Mouse (Mus musculus) small intestine, adult 2 months (tissue): ENCODE data around the gene Cst3. TPM values are rescaled to one million over a fixed set of nuclear protein-coding genes. Genes with fewer than 3 reads are reported as not detected.
A peak's percentile ranks its signal among the peaks of the same experiment; 100 is the strongest.

Experiments used
- H3K27ac ChIP-seq: fragments of 200-500 bp; 2 replicates; pipeline ENCODE4 v1.5.1; 2012; ENCODE audit warnings: low read depth, low read length, control low read depth, inconsistent platforms; ENCODE audit not compliant: insufficient read depth
- H3K27me3 ChIP-seq: fragments of 200-500 bp; 2 replicates; pipeline ENCODE4 v1.6.1; 2012; ENCODE audit warnings: mild to moderate bottlenecking, moderate library complexity, low read length, inconsistent platforms; ENCODE audit not compliant: control insufficient read depth, insufficient read depth
- H3K36me3 ChIP-seq: fragments of 200-500 bp; 2 replicates; pipeline ENCODE4 v1.6.1; 2012; ENCODE audit warnings: mild to moderate bottlenecking, low read length, control low read depth, inconsistent platforms; ENCODE audit not compliant: control insufficient read depth, insufficient read depth
- H3K4me1 ChIP-seq: fragments of 200-500 bp; 2 replicates; pipeline ENCODE4 v1.6.1; 2012; ENCODE audit warnings: low read length, inconsistent platforms, mixed read lengths; ENCODE audit not compliant: control insufficient read depth, insufficient read depth, insufficient read length
- H3K4me3 ChIP-seq: fragments of 200-500 bp; 2 replicates; pipeline ENCODE4 v1.5.1; 2012; ENCODE audit warnings: low read depth, mild to moderate bottlenecking, control low read depth, inconsistent platforms, low read length, moderate library complexity
- CTCF ChIP-seq: fragments of 200-500 bp; IDR thresholded peaks from 2 replicates; pipeline ENCODE4 v1.5.1; 2012; ENCODE audit warnings: low read depth, mild to moderate bottlenecking, control low read depth, inconsistent platforms, low read length, moderate library complexity, mixed read lengths; ENCODE audit not compliant: insufficient replicate concordance, insufficient read length; ENCODE audit errors: extremely low read depth
- POLR2A ChIP-seq: fragments of 200-500 bp; IDR thresholded peaks from 2 replicates; pipeline ENCODE4 v1.6.1; 2012; ENCODE audit warnings: low read depth, mild to moderate bottlenecking, control low read depth, inconsistent platforms, low read length, moderate library complexity
- WGBS: fragments of 180-500 bp; shearing (Covaris S2); methylation state at CpG from one replicate; pipeline ENCODE4 v1.1.7; 2018; 5-methylcytosine and 5-hydroxymethylcytosine counted together
- polyA plus RNA-seq: library from polyadenylated mRNA; depleted of rRNA; stranded (reverse); fragments of >200 nt; gene quantifications from 2 replicates; pipeline ENCODE4 v1.2.3, GENCODE M21; 2012

The Cst3 gene
- polyA plus RNA-seq, 1 experiment: 330 TPM

GRCm38 (mm10) chr2:148874617-148875334, 716 bp downstream of the Cst3 start:
- H3K4me1 ChIP-seq: peaks cover 11% of the 10 kb centered on the region; the same call in 1 of the 2 replicates
- peaks cover 4% of the 10 kb centered on the region for H3K36me3 ChIP-seq
- no peaks in the 10 kb centered on the region for H3K27me3 ChIP-seq
- H3K27ac ChIP-seq: peak overlapping the region; percentile 77
- under 1% methylated on average over 34 of the region's 34 CpGs for WGBS
- TF ChIP-seq CTCF: no peak
- no peak for TF ChIP-seq POLR2A
- H3K4me3 ChIP-seq: peak overlapping the region; percentile 92

- TF ChIP-seq POLR2A (no peak), CTCF (no peak)
- 34% methylated on average over 3 of the region's 3 CpGs for WGBS
- H3K27me3 ChIP-seq: no peaks in the 10 kb centered on the region
- H3K4me1 ChIP-seq: peaks cover 8% of the 10 kb centered on the region; the same call in 1 of the 2 replicates
- H3K4me3 ChIP-seq: peak overlapping the region; percentile 54
- H3K27ac ChIP-seq: peak overlapping the region; percentile 17; the same call in 1 of the 2 replicates
- H3K36me3 ChIP-seq: peaks cover 4% of the 10 kb centered on the region
These were observed 1.3 kb downstream of the Cst3 start for GRCm38 (mm10) chr2:148874224-148874616.

GRCm38 (mm10) chr2:148872860-148873259, 2.6 kb downstream of the Cst3 start:
- 55% methylated on average over 4 of the region's 4 CpGs for WGBS

GRCm38 (mm10) chr2:148870526-148870925, 5.0 kb downstream of the Cst3 start:
- H3K4me3 ChIP-seq: no peak overlapping the region
- peaks cover 6% of the 10 kb centered on the region; the same call in 1 of the 2 replicates for H3K4me1 ChIP-seq
- H3K36me3 ChIP-seq: peaks cover 4% of the 10 kb centered on the region
- 82% methylated on average over 3 of the region's 3 CpGs for WGBS
- no peaks in the 10 kb centered on the region for H3K27me3 ChIP-seq
- H3K27ac ChIP-seq: no peak overlapping the region
- TF ChIP-seq POLR2A (no peak), CTCF (no peak)

More at GRCm38 (mm10) chr2:148872860-148873259, 2.6 kb downstream of the Cst3 start:
- Histone ChIP-seq H3K4me3 (no peak overlapping the region), H3K36me3 (peaks cover 4% of the 10 kb centered on the region), H3K4me1 (peaks cover 8% of the 10 kb centered on the region; the same call in 1 of the 2 replicates), H3K27ac (peak overlapping the region; percentile 26), H3K27me3 (no peaks in the 10 kb centered on the region)
- no peak for TF ChIP-seq CTCF
- TF ChIP-seq POLR2A: no peak

GRCm38 (mm10) chr2:148868959-148869358, 6.5 kb downstream of the Cst3 start:
- no peak overlapping the region for H3K27ac ChIP-seq
- WGBS: 58% methylated on average over 1 of the region's 1 CpGs
- peaks cover 4% of the 10 kb centered on the region for H3K36me3 ChIP-seq
- no peak for TF ChIP-seq CTCF
- no peak for TF ChIP-seq POLR2A
- no peak overlapping the region for H3K4me3 ChIP-seq
- no peaks in the 10 kb centered on the region for H3K27me3 ChIP-seq
- H3K4me1 ChIP-seq: no peaks in the 10 kb centered on the region

- Histone ChIP-seq H3K27me3 (no peaks in the 10 kb centered on the region), H3K4me3 (no peak within 1 kb of the TSS), H3K27ac (no peak within 1 kb of the TSS), H3K36me3 (no peaks in the 10 kb centered on the region), H3K4me1 (no peaks in the 10 kb centered on the region)
- WGBS: 46% methylated on average over 2 of the region's 2 CpGs
- TF ChIP-seq POLR2A (no peak), CTCF (no peak)
These were observed 10.5 kb downstream of the Cst3 start, which contains the start of gene 9230104L09Rik for GRCm38 (mm10) chr2:148864966-148865365. Gene 9230104L09Rik (minus strand): TSS chr2:148865038.

- H3K27me3 ChIP-seq: no peaks in the 10 kb centered on the region
- no peaks in the 10 kb centered on the region for H3K36me3 ChIP-seq
- H3K4me1 ChIP-seq: no peaks in the 10 kb centered on the region
- TF ChIP-seq POLR2A: no peak
- TF ChIP-seq CTCF: no peak
- H3K4me3 ChIP-seq: no peak overlapping the region
- H3K27ac ChIP-seq: no peak overlapping the region
These were observed 13.8 kb downstream of the Cst3 start for GRCm38 (mm10) chr2:148861693-148862092.
